Mouse (Mus musculus) small intestine, adult 10 weeks (tissue): ENCODE results near the gene Rbsn. TPM values are rescaled to one million over a fixed set of nuclear protein-coding genes. Genes with fewer than 3 reads are reported as not detected.

Source experiments
- polyA plus RNA-seq: library from polyadenylated mRNA; stranded (reverse); fragments of 350-450 nt; fragmentation: Illumina TruSeq; extraction: RNeasy Lipid Tissue Mini Kit (QIAGEN cat#74804); gene quantifications from one replicate; pipeline ENCODE4 v1.2.3, GENCODE M21; 2014; ENCODE audit warnings: low replicate concordance

The Rbsn gene
- 18.5 TPM for polyA plus RNA-seq

DNA sequence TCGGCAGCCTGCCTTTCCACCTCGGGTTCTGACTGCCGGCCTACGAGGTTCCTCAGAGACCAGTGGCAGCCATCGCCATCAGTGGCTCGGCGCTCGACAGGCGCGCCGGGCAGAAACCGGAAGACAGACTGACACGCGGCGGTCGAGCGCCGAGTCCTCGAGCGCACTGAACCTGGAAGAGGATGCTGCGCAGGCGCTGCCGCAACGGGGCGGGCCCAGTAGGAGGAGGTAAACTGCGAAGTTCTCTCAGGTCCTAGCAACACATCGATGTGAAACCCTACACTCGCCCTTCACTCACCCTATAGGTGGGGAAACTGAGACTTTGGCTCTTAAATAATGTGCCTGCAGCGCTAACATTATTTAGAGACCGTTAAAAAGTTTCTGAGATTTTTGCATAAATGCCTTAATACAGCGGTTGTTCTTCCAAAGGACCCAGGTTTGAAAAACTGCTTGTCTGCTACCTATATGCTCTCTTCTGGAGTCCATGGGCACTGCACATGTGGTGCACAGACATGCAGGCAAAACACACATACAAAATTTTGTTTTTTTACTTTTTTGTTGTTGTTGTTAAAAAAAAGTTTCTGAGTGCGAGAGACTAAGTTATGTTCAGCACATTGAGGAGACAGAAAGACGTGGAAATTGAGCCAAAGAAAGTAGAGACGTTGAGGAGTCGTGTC is at the start of gene Rbsn:
TSS of gene Rbsn (minus strand) at position 153 of the 677 bp plus-strand sequence.

GRCm38 (mm10) chr6:92244591-92244990 is 29.9 kb upstream of the Rbsn start, which contains the start of gene Trh:
Trh (minus strand) TSS chr6:92244650.

DNA sequence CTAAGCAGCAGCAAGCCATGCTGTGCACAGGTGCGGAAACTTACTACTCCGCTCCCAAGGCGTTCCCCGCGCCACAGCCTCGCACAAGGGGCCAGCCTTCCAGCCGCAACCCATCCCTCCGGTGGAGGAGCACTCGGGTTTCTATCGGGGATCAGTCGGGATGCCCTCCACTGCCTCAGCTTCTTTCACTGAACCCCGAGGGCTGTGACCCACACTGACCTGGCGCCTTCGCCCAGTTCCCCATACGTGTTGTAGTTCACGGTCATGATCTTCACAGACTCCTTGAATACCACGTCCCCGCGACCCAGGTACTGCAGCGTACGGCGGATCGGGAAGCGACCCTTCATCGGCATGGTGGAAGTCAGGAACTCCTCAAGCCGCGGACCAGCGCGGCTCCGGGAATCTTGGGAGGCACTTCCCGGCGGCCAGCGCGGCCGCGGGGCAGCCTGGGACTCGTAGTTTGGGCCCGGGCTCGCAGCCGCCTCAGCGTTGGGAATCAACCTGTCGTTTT is 31.0 kb downstream of the Rbsn start, which contains the start of gene Mrps25:
TSS of gene Mrps25 (minus strand) at position 413 of the 511 bp plus-strand sequence.

Other genes starting within 250 kb of the Rbsn start
- gene Fgd5, start 236.0 kb downstream of the Rbsn start, polyA plus RNA-seq = 4.2 TPM
- gene Nr2c2, start 123.5 kb downstream of the Rbsn start, polyA plus RNA-seq = 37.1 TPM
- gene Mrps25, start 30.9 kb downstream of the Rbsn start, polyA plus RNA-seq = 7.4 TPM
- not detected for gene Trh, start 29.7 kb upstream of the Rbsn start, polyA plus RNA-seq